ENCODE assay signal across 24 mouse cellular contexts in the genomic region with DNA sequence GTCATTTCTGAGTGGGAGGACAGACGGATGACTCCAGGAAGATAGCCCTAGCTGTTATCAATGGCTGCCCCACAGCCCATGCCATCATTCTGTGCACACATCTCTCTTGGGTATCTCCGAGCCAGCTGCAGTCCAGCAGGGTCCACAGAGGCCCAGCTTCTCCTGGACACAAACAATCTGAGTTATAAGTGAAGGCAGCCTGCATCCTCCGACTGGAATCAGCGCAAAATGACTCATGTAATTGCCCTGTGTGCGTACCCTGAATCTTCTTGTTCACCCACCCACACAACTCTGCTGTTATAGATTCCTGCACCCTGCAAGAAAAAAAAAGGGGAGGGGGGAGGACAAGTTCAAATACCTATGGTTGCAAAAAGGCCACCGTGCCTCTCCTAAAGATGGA. TPM values are rescaled to one million over a fixed set of nuclear protein-coding genes. Genes with fewer than 3 reads are reported as not detected.
DNase-seq lines count a peak whose midpoint lies in the region; ATAC-seq and TF ChIP-seq lines count a peak whose summit lies in the region.
"Had no signal": no experiment of that assay in that cellular context is flagged by ENCODE, and none has a peak within 500 bp of the region (broad histone marks: within the 10 kb centered on the region; RNA-seq: fewer than 3 reads in every experiment).

No protein-coding gene starts in this region.

- H3K27me3 ChIP-seq in forebrain, embryonic 13.5 days, result peaks cover 6% of the 10 kb centered on the region; the same call in 1 of the 2 replicates
- peaks cover 45% of the 10 kb centered on the region for H3K27me3 ChIP-seq in forebrain, embryonic 10.5 days (ENCODE audit: poor library complexity, severe bottlenecking)
- no peaks in the 10 kb centered on the region for H3K27me3 ChIP-seq in hindbrain, postnatal 0 days (ENCODE audit: insufficient read depth, low read length)
- peaks cover 11% of the 10 kb centered on the region; the same call in 1 of the 2 replicates for H3K27me3 ChIP-seq in hindbrain, embryonic 12.5 days
- 0 out of 2 replicates have a peak, but pooled peaks cover 3% of the 10 kb centered on the region for H3K27me3 ChIP-seq in midbrain, embryonic 13.5 days
- H3K27me3 ChIP-seq in neural tube, embryonic 15.5 days (replicated peaks), result no peaks in the 10 kb centered on the region

- no peak overlapping the region for H3K4me3 ChIP-seq in forebrain, embryonic 13.5 days
- no peak overlapping the region for H3K4me3 ChIP-seq in forebrain, embryonic 10.5 days
- H3K4me3 ChIP-seq in hindbrain, postnatal 0 days (ENCODE audit: low read length), result no peak overlapping the region
- no peak overlapping the region for H3K4me3 ChIP-seq in hindbrain, embryonic 12.5 days
- no peak overlapping the region for H3K4me3 ChIP-seq in midbrain, embryonic 13.5 days (replicated peaks)
- H3K4me3 ChIP-seq in neural tube, embryonic 15.5 days (replicated peaks), result 0 out of 2 replicates have a peak overlapping the region, but pooled peaks have one; percentile 47
- H3K4me3 ChIP-seq: limb, embryonic 10.5 days had no signal

- peaks cover 9% of the 10 kb centered on the region for H3K4me1 ChIP-seq in forebrain, embryonic 13.5 days
- H3K4me1 ChIP-seq in forebrain, embryonic 10.5 days, result peaks cover 31% of the 10 kb centered on the region
- H3K4me1 ChIP-seq in hindbrain, postnatal 0 days (ENCODE audit: insufficient read depth, low read length), result no peaks in the 10 kb centered on the region
- H3K4me1 ChIP-seq in hindbrain, embryonic 12.5 days, result peaks cover 28% of the 10 kb centered on the region
- peaks cover 34% of the 10 kb centered on the region for H3K4me1 ChIP-seq in midbrain, embryonic 13.5 days (replicated peaks)
- H3K4me1 ChIP-seq in neural tube, embryonic 15.5 days, result peaks cover 29% of the 10 kb centered on the region

- ATAC-seq in forebrain, embryonic 13.5 days, result no peak
- ATAC-seq in hindbrain, postnatal 0 days, result no peak
- no peak for ATAC-seq in hindbrain, embryonic 12.5 days (ENCODE audit: low FRiP score)
- 0 out of 2 replicates have a peak, but pooled peaks have one; percentile 1 for ATAC-seq in midbrain, embryonic 13.5 days
- no peak for ATAC-seq in neural tube, embryonic 15.5 days (ENCODE audit: low FRiP score)
- ATAC-seq: CD4-positive, CD25-positive, alpha-beta regulatory T cell, adult 4 months; inflammation-experienced regulatory T-cells, adult 6 months; liver, postnatal 0 days had no signal

- H3K9me3 ChIP-seq in forebrain, embryonic 13.5 days (replicated peaks), result no peaks in the 10 kb centered on the region
- H3K9me3 ChIP-seq in forebrain, embryonic 10.5 days, result no peaks in the 10 kb centered on the region
- no peaks in the 10 kb centered on the region for H3K9me3 ChIP-seq in hindbrain, postnatal 0 days (ENCODE audit: low read length)
- H3K9me3 ChIP-seq in hindbrain, embryonic 12.5 days (replicated peaks), result no peaks in the 10 kb centered on the region
- no peaks in the 10 kb centered on the region for H3K9me3 ChIP-seq in midbrain, embryonic 13.5 days
- H3K9me3 ChIP-seq in neural tube, embryonic 15.5 days (replicated peaks), result no peaks in the 10 kb centered on the region
- H3K9me3 ChIP-seq: embryonic facial prominence, embryonic 10.5 days; heart, embryonic 12.5 days; limb, embryonic 10.5 days had no signal

- DNase-seq in forebrain, embryonic 10.5 days (ENCODE audit: extremely low spot score, low spot score), result no peak
- no peak for DNase-seq in hindbrain, postnatal 0 days (ENCODE audit: low spot score)
- no peak for DNase-seq in spleen, postnatal 36 days (ENCODE audit: low spot score in 2 of 2)
- DNase-seq in urinary bladder, postnatal 10 days (ENCODE audit: low spot score), result no peak
- DNase-seq: adrenal gland, postnatal 36 days; cerebellum, adult 8-10 months; heart, adult 11 months; heart, postnatal 14 days; kidney, adult 2 months; kidney, postnatal 14 days; liver, postnatal 0 days; lung, postnatal 14 days; thymus, postnatal 14 days had no signal

- no peak for TF ChIP-seq CTCF in hindbrain, postnatal 0 days (IDR thresholded peaks at IDR 0.05; ENCODE audit: low read depth)

- 76% methylated on average over 6 of the region's 6 CpGs for WGBS in forebrain, embryonic 13.5 days
- 81% methylated on average over 6 of the region's 6 CpGs for WGBS in forebrain, embryonic 10.5 days
- 75% methylated on average over 6 of the region's 6 CpGs for WGBS in hindbrain, postnatal 0 days
- WGBS in hindbrain, embryonic 12.5 days, result 71% methylated on average over 6 of the region's 6 CpGs
- 76% methylated on average over 6 of the region's 6 CpGs for WGBS in midbrain, embryonic 13.5 days
- WGBS in neural tube, embryonic 15.5 days, result 66% methylated on average over 6 of the region's 6 CpGs

- H3K4me2 ChIP-seq in forebrain, embryonic 13.5 days, result peak overlapping the region; percentile 62; the same call in 1 of the 2 replicates
- H3K4me2 ChIP-seq in hindbrain, postnatal 0 days (ENCODE audit: low read depth, low read length), result peak overlapping the region; percentile 61
- no peak overlapping the region for H3K4me2 ChIP-seq in hindbrain, embryonic 12.5 days (replicated peaks)
- H3K4me2 ChIP-seq in midbrain, embryonic 13.5 days (replicated peaks), result peak overlapping the region; percentile 60; the same call in 1 of the 2 replicates
- H3K4me2 ChIP-seq in neural tube, embryonic 15.5 days, result peak overlapping the region; percentile 64

- no peak overlapping the region for H3K9ac ChIP-seq in forebrain, embryonic 13.5 days
- H3K9ac ChIP-seq in hindbrain, postnatal 0 days (replicated peaks; ENCODE audit: low read length), result no peak overlapping the region
- no peak overlapping the region for H3K9ac ChIP-seq in hindbrain, embryonic 12.5 days
- no peak overlapping the region for H3K9ac ChIP-seq in midbrain, embryonic 13.5 days (replicated peaks)
- H3K9ac ChIP-seq in neural tube, embryonic 15.5 days (replicated peaks), result no peak overlapping the region
- H3K9ac ChIP-seq: liver, postnatal 0 days had no signal

- H3K36me3 ChIP-seq in forebrain, embryonic 13.5 days (ENCODE audit: poor library complexity, severe bottlenecking), result no peaks in the 10 kb centered on the region
- H3K36me3 ChIP-seq in forebrain, embryonic 10.5 days (replicated peaks), result no peaks in the 10 kb centered on the region
- H3K36me3 ChIP-seq in hindbrain, postnatal 0 days (ENCODE audit: insufficient read depth, low read length), result no peaks in the 10 kb centered on the region
- H3K36me3 ChIP-seq in hindbrain, embryonic 12.5 days, result no peaks in the 10 kb centered on the region
- no peaks in the 10 kb centered on the region for H3K36me3 ChIP-seq in midbrain, embryonic 13.5 days
- H3K36me3 ChIP-seq in neural tube, embryonic 15.5 days, result no peaks in the 10 kb centered on the region
- H3K36me3 ChIP-seq: embryonic facial prominence, embryonic 10.5 days; heart, embryonic 12.5 days; limb, embryonic 10.5 days had no signal

- no peak overlapping the region for H3K27ac ChIP-seq in forebrain, embryonic 13.5 days
- no peak overlapping the region for H3K27ac ChIP-seq in forebrain, embryonic 10.5 days
- peak overlapping the region; percentile 15; the same call in 1 of the 2 replicates for H3K27ac ChIP-seq in hindbrain, postnatal 0 days
- no peak overlapping the region for H3K27ac ChIP-seq in hindbrain, embryonic 12.5 days
- H3K27ac ChIP-seq in midbrain, embryonic 13.5 days, result no peak overlapping the region; the same call in 1 of the 2 replicates
- H3K27ac ChIP-seq in neural tube, embryonic 15.5 days (replicated peaks), result peak overlapping the region; percentile 86
- H3K27ac ChIP-seq: embryonic facial prominence, embryonic 10.5 days; limb, embryonic 10.5 days had no signal

RNA-seq across cellular contexts. Expression of gene Gria1, which starts 0.6 kb away (rescaled TPM):
- polyA plus RNA-seq in forebrain, embryonic 13.5 days (2015; fragmentation: Nextera tagmentation; extraction: Ambion mirVana), result 20.8 and 24.2 TPM in 2 replicates
- polyA plus RNA-seq in forebrain, embryonic 10.5 days (2016; fragmentation: Nextera tagmentation; extraction: Ambion mirVana), result 0.15 and 0.33 TPM in 2 replicates
- total RNA-seq in hindbrain, postnatal 0 days (2014; rRNA removed), result 53.0 and 58.2 TPM in 2 replicates
- polyA plus RNA-seq in hindbrain, postnatal 0 days (2015; fragmentation: Nextera tagmentation; extraction: Ambion mirVana), result 45.5 and 47.1 TPM in 2 replicates
- 7.1 and 13.9 TPM in 2 replicates for polyA plus RNA-seq in hindbrain, embryonic 12.5 days (2016; fragmentation: Nextera tagmentation; extraction: Ambion mirVana)
- 21.3 and 26.6 TPM in 2 replicates for polyA plus RNA-seq in midbrain, embryonic 13.5 days (2015; fragmentation: Nextera tagmentation; extraction: Ambion mirVana)
- polyA plus RNA-seq in neural tube, embryonic 15.5 days (2015; fragmentation: Nextera tagmentation; extraction: Ambion mirVana), result 50.6 and 59.6 TPM in 2 replicates
- total RNA-seq: megakaryocyte, adult 5-6 weeks had no signal
- polyA plus RNA-seq: CD4-positive, CD25-positive, alpha-beta regulatory T cell, adult 4 months; inflammation-experienced regulatory T-cells, adult 6 months; liver, adult 2 months; liver, postnatal 0 days had no signal

Comparison
In these comparisons a context has a peak if more than half of its experiments do, and no peak if none do; other contexts are left out.
1. H3K27ac ChIP-seq: peak in hindbrain, postnatal 0 days (single experiment) and neural tube, embryonic 15.5 days (single experiment); none in forebrain, embryonic 13.5 days (single experiment), forebrain, embryonic 10.5 days (single experiment), hindbrain, embryonic 12.5 days (single experiment) and midbrain, embryonic 13.5 days (single experiment).